Mouse (Mus musculus) urinary bladder, postnatal 14 days (tissue): Measurements from ENCODE around the gene Ldha.
A peak's percentile ranks its signal among the peaks of the same experiment; 100 is the strongest.
"Not testable (repeated sequence)": the region's sequence is repeated elsewhere in the genome, so short reads cannot be mapped to it uniquely, and the experiment has no call there.

Experiments used
- DNase-seq: peaks from one replicate; pipeline ENCODE4 v3.0.0; 2021; ENCODE audit warnings: low spot score

The Ldha gene

DNA sequence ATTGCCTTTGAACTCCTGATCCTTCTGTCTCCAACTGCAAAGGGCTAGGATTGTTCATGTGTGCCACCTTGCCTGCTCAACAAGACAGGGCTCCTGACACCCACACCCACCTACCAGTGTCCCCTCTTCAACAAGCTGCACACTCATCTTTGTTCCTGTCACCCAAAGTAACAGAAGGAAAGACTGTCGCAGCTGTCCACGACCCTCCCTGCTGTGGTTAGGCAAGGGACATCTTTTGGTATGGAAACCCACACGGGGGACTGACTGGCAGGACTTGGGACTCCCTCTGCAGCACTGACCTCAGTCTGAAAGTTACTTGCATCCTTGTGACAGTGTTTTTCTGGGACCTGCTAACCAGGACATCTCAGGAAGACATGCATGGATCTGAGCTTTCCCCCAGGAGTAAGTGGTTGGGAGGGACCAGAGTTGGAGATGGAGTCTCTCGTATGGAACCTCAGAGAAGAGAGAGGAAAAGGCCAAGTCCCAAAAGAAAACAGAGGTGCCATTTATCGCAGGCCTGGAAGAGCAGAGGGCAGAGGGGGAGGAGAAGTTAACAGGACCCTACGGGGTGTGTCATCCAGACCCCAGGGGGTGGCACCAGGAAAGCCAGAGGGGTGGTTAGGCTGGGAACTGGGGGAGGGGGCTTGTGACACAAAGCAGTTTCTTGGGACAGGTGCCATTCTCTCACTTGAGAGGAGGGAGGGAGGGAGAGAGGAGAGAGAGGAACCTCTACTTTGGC, at the start of gene Ldha:
Gene Ldha (plus strand): TSS at position 689 of the 739 bp plus-strand sequence.
- no peak for DNase-seq

DNA sequence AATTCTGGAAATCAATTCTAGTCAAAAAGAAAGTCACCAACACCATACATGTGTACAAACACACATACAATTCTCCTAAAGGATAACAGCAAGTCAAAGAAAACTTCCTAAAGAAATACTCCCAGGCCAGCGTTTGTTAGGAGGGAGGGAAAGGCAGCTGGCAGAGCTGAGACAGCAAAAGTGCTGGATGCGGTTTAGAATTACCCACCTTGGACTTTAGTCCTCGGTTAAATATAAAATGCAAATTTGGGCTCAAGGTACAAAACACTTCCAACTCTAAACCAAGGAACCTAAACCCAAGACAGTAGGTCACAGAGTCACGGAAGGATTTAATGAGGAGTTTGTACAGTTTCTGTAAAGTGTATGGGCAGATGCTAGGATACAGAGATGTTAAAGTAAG, 47.4 kb upstream of the Ldha start:
- DNase-seq: no peak

DNA sequence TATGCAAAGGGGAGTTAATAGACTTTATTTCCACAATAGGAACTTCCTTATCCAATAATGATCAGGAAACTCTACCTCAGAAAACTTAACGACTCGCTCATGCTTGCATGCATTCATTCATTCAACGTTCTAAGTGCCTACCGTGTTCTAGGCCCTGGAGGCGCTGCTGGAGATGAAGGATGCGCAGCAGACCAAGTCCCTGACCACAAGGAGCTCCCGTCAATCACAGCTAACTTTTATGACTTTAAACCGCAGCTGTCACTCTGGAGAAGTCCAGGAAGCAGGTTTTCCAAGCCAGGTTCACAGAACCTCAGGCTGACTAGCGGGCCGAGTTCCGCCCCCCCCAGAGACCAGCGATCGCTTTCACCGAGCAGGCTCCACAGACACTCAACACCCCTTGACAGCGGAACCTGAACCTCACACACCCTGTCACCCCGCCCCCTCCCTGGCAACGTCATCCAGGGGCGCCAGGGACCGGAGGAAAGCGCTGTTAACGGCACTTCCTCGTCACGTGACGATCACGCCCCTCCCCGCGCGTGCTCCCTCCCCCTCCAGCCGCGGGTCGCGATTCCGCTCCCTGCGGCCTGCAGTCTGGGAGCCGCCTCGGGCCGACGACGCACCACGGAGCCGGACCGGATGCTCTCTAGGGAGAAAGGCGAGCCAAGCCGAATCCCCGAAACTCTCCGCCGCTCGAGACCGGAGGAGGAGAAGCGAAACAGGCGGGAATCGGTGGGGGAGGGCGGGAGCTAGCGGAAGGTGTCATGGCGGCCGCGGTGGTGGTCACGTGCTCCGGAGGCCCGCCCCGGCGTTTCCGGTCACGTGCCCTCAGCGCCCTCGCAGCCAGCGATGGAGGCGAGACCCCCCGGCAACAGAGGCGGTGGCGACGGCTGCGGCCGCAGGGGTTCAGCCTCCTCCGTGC, 45.7 kb upstream of the Ldha start, which contains the start of the genes Hps5 and Gtf2h1:
Gene Hps5 (minus strand): TSS at position 778 of the 919 bp plus-strand sequence.
Gene Gtf2h1 (plus strand): TSS at position 817 of the 919 bp plus-strand sequence.
- DNase-seq: peak; percentile 98

DNA sequence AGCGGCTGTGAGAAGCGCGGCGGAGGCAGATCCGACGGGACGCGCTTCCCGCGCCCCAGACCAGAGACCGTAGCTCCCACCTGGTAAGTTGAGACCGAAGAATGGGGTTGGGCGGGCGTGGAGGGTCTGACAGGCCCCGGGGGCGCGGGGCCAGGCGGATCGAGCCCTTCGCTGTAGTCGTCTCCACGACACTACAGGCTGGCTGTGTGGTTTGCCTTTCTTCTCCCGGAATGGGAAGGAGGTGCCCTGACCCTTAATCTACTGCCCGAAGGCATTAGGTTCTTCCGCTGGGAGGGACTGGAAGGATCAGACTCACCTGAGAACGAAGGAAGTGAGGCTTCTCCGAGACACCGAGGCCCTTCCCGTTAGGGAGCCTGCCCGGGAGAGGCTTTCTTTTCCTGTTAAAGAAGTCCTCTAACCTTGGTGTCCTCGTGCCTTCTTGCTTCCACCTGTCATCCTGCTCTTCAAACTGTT, 45.0 kb upstream of the Ldha start:
- DNase-seq: peak; percentile 29

DNA sequence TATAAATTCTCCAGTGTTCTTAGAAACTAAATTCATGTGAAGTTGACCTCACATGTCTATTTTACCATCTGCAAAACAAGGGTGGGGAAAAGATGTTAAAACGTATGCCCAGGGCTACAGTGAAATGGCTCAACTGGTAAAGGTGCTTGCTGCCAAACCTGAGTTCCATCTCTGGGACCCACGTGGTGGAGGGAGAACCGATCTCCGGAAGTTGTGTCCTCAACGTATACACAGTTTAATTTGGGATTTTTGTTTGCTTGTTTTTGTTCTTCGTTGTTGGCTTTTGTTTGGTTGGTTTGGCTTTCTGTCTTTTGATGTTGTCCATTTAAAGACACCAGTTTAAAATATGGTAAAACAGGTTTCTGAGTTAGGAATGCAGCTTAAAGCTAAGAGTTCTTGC, 44.5 kb upstream of the Ldha start:
- DNase-seq: no peak

DNA sequence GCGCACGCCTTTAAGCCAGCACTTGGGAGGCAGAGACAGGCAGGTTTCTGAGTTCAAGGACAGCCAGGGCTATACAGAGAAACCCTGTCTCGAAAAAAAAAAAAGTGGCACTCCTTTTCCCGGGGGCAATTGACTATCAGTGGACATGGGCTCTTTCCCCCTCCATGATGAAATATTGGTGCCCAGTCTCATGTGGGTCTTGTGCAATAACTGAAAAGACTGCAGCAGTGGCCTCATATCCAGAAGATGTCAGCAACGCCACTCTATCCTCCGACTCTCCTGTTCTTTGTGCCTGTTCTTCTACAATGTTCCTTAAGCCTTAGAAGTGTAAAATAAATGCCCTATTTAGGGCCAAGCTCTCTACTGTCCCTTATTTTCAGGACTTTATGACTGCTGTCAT, 30.9 kb upstream of the Ldha start:
- DNase-seq: no peak

DNA sequence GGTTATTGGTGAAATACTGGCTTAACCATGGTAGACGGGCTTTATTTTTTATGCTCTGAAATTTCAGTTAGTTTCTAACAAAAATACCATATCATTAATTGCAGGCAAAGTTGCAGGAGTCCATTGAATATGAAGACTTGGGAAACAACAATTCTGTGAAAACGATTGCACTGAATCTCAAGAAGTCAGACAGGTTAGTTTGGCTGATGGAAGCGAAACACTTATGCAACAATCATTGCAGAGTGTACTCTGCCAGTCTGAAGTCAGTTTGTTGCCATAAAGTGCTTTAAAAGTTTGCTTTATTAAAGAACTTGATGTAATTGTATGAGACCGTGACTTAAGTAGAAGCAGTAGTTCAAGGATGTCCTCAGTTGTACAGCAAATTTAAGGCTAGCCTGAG, 27.3 kb upstream of the Ldha start:
- DNase-seq: no peak

DNA sequence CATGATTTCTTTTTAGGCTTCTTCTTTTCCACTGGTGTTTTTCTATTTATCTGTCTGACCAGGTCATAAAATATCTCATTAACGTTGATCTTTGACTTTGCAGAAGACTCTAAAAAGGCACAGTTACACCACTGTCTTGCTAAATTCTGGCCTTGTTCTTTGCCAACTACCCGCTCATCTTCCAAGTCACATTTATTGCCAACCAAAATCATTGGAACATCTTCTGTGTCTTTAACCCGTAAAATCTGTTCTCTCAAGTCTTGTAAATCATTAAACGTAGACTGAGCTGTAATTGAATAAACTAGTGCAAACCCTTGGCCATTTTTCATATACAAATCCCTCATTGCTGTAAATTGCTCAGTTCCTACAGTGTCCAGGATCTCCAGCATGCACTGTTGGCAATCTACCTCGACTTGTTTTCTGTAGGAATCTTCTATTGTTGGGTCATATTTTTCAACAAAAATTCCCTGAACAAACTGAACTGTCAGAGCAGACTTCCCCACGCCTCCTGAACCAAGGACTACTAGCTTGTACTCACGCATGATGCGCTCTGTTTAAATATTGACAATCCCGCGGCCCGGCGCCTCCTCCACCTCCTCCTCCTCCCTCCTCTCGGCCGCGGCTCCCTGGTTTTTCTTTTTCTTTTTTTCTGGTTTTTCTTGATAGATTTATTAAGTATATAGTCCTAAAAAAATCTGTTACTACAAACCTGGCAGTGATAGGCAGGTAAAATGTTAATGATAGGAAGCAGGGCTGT, 20.2 kb upstream of the Ldha start:
- not testable (repeated sequence) for DNase-seq

DNA sequence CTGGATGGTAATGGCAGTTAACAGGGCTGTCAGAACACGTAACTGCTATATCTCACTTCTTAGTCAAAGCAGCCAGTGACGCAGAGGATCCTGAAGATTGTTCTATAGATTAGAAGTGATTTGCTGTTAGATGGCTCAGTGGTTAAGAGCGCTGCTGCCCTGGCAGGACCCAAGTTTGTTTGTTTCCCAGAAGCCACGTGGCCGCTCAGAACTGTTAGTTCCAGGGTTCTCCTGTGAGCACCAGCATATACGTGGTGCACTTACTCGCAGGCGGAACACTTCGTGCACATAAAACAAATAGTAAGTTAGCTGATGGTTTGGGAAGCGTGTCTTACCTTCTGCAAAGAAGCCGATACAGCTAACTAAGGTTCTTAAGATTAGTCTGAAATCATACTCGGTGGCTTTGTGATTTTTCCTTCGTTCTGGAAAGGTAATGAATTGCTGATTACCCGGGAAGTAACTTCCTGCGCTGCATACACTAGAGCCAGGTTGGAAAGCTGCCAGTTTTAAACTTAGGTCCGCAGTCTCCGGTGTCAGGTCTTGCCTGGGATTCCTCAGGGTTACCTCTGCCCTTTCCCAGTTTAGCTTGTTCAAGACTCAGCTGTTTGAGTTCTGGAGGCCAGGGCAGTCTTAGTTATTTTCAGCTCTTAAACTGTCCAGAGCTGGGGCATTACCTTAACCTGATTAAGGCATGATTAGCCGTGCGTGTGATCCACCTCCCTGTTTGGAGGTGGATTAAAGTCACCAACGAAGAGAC, 14.1 kb upstream of the Ldha start:
- DNase-seq: no peak

DNA sequence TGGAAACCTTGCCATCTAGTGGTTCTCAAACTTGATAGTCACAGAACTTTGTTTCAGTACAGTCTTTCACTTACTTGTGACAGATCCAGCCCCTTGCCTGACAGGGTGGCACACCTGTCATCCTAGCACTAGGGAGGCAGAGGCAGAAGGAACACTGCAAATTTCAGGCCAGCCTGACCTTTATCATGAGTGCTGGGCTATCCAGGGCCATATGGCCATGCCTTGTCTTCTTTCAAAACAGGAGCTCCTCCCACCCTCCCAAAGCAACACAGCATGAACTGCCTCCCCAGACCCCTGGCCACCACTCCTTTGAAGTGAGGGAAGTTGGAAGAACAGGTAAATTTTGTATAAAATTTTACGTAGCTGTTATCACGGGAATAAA, 13.5 kb upstream of the Ldha start:
- DNase-seq: no peak

DNA sequence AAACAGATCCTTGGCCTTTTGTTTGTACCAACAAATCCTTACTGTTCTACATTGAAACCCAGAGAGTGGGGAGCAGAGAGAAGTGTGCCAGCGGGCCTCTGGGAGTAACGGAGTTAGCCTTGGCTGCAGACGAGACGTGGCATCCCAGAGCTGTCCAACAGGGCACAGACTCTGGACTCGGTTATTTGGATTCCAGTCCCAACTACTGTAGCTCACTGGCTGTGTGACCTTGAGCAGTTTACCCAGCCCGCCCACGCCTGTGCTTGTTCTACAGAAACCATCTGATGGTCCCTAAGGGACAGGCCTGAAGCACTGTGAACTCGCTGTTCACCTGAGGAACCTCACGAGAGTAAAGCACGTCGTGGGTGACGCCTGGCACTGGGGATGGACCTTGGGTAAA, 11.4 kb upstream of the Ldha start:
- no peak for DNase-seq

DNA sequence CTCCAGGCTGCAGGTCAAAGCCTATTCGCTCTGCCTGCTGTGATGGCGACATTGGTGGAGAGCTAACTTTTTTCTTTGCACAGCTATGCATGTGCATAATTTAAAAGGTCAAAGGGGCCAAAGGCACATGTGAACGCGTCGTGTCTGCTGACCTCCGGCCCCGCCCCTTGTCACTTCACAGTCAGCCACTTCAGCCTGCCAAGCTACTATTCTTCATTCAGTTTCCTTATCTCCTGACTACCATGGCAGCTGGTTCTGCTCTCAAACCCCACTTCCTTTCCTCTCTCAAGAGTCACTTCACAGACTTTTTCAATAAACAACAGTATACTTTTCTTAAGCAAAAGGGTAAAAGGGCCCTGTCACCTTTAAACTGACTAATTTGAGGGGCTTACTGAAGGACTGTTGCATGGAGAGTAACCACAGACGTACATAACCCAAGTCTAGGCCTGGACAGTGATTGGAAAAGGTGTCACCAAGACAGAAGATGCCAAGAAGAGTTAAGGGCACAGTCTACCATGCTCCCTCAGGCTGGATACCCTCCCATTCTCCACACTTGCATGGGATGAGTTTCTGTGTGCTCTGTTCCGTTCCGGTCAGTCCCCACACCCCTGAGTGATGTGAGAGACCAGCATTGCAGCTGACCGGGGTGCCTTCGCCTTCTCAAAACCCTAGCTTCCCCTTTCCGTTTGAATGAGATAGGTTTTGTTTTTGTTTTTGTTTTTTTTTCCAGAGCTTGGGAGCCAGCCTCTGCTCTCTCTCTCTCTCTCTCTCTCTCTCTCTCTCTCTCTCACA, 10.3 kb upstream of the Ldha start:
- no peak for DNase-seq

DNA sequence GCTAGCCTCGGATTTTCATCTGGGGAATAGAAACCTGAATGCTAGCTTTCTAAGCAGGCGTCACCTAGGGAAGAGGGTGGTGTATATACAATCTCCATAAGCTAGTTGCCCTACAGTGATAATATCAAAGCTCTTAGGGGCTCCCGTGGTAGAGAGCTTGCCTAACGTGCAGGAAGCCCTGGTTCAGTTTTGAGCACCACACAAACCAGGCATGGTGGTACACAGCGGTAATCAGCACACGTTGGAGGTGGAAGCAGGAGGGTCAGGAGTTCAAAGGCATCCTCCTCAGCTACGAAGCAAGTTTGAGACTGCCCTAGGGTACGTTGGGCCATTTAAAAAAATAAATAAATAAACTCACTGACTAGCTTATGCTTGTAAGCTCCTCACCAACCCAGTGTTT, 9.6 kb upstream of the Ldha start:
- DNase-seq: no peak

DNA sequence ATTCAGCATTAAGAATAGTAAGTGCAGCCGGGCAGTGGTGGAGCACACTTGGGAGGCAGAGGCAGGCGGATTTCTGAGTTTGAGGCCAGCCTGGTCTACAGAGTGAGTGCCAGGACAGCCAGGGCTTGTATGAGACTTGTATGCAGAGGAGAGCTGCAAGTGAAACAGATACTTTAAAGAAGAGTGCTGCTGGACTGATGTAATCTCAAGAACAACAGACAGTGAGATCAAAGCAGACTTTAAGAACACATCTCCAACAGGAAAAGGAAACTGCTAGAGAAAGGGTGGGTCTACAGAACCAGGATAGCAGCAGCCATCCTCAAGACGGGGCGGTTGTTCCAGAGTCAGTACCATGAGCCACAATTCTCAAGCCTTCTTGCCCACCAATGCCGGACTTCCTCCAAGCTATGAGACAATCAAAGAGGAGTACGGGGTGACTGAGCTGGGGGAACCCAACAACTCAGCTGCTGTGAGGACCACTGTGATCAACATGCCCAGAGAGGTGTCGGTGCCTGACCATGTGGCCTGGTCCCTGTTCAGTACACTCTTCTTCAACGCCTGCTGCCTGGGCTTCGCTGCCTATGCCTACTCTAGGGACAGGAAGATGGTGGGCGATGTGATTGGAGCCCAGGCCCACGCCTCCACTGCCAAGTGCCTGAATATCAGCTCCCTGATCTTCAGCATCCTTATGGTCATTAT, 9.0 kb upstream of the Ldha start:
- not testable (repeated sequence) for DNase-seq

DNA sequence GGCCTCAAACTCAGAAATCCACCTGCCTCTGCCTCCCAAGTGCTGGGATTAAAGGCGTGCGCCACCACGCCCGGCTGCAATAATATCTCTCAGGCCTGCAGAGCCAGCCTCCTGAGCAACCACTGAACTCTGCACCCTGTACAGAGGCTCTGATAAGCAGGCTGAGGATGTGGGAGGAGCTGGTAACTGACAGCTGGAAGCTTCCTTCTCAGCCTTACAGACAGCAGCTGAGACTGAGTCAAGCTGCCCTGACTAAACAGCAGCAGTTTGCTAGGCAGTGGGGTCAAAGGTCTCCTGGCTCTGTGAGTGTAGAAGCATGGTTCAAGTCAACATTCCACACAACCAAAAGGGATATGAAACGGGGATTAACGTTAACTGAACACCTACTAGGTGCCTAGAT, 8.0 kb upstream of the Ldha start:
- DNase-seq: no peak

DNA sequence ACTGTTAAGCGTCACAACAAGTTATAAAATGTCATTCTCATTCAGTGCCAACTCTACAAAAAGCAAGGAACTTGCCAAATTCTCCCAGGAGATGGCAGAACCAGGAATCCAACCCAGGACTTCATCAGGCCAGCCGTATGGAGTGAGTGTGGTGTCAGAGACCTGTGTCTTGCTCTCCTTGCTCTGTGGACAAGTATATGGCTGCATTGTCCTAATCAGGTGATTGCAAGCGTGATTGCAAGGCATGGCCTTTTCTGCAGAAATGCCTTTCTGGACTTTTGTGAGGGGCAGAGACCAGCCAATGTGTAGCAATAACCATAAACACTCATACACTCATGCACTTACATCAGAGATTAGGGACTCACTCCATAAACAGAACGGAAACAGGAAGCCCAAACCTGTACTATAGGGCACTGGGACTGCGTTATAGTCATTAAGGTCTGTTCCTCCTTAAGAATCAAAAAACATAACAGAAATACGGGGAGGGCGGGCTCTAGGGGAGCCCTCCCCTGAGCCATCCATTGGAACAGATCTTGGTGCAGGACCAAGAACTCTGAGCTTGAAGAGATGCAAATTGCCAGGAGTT, 7.5 kb upstream of the Ldha start:
- no peak for DNase-seq

DNA sequence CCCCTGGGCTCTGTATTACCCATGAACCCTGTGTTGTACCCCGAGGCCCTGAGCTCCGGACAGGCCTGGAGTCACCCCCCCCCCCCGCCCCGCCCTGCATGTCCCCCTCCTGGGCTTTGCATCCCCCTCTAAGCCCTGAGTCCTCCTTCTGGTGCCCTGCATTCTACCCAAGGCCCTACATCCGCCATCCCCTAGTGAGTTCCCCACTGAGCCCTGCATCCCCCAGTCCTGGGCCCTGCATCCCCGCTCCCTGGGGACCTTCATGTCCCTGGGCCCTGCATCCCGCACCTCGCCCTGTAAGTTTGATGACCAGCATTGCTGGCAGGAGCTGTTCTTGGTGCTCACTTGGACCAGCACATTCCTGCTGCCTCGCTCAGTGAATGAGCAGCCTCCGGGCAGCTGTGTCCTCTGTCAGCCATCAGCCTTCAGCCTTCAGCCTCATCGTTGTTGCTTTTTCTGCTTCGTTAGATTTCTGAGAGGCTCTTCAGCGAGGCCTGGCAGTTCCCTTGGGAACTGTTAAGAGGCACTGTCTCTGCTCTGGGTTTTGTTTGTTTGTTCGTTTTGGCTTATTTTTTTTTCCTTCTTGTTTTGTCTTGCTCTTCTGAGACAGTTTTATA, 6.2 kb upstream of the Ldha start:
- DNase-seq: no peak

DNA sequence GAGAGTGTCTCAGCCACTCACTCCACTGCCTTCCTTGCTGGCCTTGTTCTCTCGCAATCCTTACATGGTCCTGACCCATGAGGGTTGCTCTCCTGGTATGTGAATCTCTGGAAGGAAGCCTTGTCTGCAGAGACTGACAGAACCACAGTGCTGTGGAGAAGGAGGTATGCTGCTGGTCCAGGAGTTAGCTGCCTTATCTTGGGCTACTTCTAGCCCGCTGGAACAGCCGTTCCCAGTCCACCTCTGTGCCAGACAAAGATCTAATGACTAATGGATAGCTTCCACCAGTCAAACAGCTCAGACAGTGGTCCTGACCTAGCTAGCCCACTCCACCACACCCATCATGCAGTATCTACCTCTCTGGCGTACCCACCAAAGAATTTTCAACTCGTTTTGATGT, 4.9 kb upstream of the Ldha start:
- no peak for DNase-seq

DNA sequence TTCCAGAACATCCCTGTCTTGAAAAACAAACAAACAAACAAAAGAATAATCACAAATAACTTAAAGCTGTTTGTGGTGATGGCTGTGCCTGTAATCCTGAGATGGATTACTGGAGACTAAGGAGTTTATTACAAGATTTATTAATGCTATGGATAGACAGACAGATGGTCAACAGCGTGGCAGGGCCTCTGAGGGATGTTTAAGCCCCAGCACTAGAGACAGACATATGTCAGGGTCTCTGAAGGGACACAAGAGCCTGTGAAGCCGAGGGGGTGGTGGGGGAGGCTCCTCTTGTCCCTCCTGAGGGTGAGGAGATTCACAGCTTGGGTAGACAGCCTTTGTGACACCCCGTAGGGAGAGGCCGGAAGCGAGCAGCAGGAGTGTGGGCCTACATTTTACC, 4.2 kb upstream of the Ldha start:
- no peak for DNase-seq
